Mouse (Mus musculus): ENCODE data around the gene Gm5926. TPM values are rescaled to one million over a fixed set of nuclear protein-coding genes. Genes with fewer than 3 reads are reported as not detected.

The Gm5926 gene
- total RNA-seq (2023): not detected

GRCm38 (mm10) chrX:32650416-32650815 is at the start of gene Gm5926:
Gene Gm5926 (plus strand): TSS chrX:32650716.

Other genes starting within 250 kb of the Gm5926 start
- not detected for gene Btbd35f1, start 90.7 kb upstream of the Gm5926 start, total RNA-seq (2023)
- gene Btbd35f21, start 75.4 kb downstream of the Gm5926 start, total RNA-seq (2023): not detected
- not detected for gene Btbd35f30, start 243.9 kb downstream of the Gm5926 start, total RNA-seq (2023)